Mouse (Mus musculus) MEL (cell line): Measurements from ENCODE around the gene Xrcc6. TPM values are rescaled to one million over a fixed set of nuclear protein-coding genes. Genes with fewer than 3 reads are reported as not detected.

Source experiments
- DNase-seq: peaks from one replicate; pipeline ENCODE4 v3.0.0; 2011; ENCODE audit warnings: low read depth, low spot score
- H3K27ac ChIP-seq: 2 replicates; pipeline ENCODE4 v1.5.1; 2012; ENCODE audit warnings: low read depth, mild to moderate bottlenecking, control low read depth, low read length, moderate library complexity; ENCODE audit not compliant: control insufficient read depth
- H3K27me3 ChIP-seq, 2 experiments: fragments of 150-350 bp in 1 of 2; sonication (generic) in 1 of 2; 2 replicates each; pipeline ENCODE4 v1.6.1; 2012; ENCODE audit warnings: low read length in 2 of 2, mild to moderate bottlenecking in 2 of 2, improper control_type of control experiment in 1 of 2, moderate library complexity in 1 of 2; ENCODE audit not compliant: insufficient read depth in 2 of 2, control insufficient read depth in 1 of 2
- H3K36me3 ChIP-seq, 2 experiments: 2 replicates each; pipeline ENCODE4 v1.6.1; 2012 to 2014; ENCODE audit warnings: low read length in 2 of 2, improper control_type of control experiment in 1 of 2, inconsistent platforms in 1 of 2, mild to moderate bottlenecking in 1 of 2; ENCODE audit not compliant: insufficient read depth in 2 of 2, control insufficient read depth in 1 of 2
- H3K4me1 ChIP-seq, 2 experiments: fragments of 150-350 bp in 1 of 2; sonication (generic) in 1 of 2; 2 replicates each; pipeline ENCODE4 v1.6.1; 2012; ENCODE audit warnings: low read length in 2 of 2, improper control_type of control experiment in 1 of 2, mild to moderate bottlenecking in 1 of 2; ENCODE audit not compliant: insufficient read depth in 2 of 2, control insufficient read depth in 1 of 2
- H3K4me3 ChIP-seq, 2 experiments: fragments of 150-350 bp in 1 of 2; sonication (generic) in 1 of 2; 2 replicates each; pipeline ENCODE4 v1.5.1; 2012; ENCODE audit warnings: low read depth in 2 of 2, low read length in 2 of 2, mild to moderate bottlenecking in 2 of 2, moderate library complexity in 2 of 2, control low read depth in 1 of 2, improper control_type of control experiment in 1 of 2; ENCODE audit not compliant: control insufficient read depth in 1 of 2, insufficient read depth in 1 of 2
- H3K79me2 ChIP-seq: 2 replicates; pipeline ENCODE4 v1.6.1; 2012; ENCODE audit warnings: mild to moderate bottlenecking, low read length, moderate library complexity; ENCODE audit not compliant: control insufficient read depth, poor library complexity, insufficient read depth
- H3K9ac ChIP-seq: 2 replicates; pipeline ENCODE4 v1.6.1; 2012; ENCODE audit warnings: low read depth, mild to moderate bottlenecking, control low read depth, low read length, moderate library complexity; ENCODE audit not compliant: control insufficient read depth, poor library complexity, severe bottlenecking
- H3K9me3 ChIP-seq: fragments of 150-350 bp; sonication (generic); replicated peaks from 2 replicates; pipeline ENCODE4 v1.6.1; 2012; ENCODE audit warnings: mild to moderate bottlenecking, low read length, improper control_type of control experiment, moderate library complexity; ENCODE audit not compliant: insufficient read depth
- BHLHE40 ChIP-seq: IDR thresholded peaks from 2 replicates; pipeline ENCODE4 v1.6.1; 2012; ENCODE audit warnings: low read depth, mild to moderate bottlenecking, inconsistent platforms, low read length, improper control_type of control experiment, borderline replicate concordance
- CHD1 ChIP-seq: IDR thresholded peaks from 2 replicates; pipeline ENCODE4 v1.6.1; 2012; ENCODE audit warnings: low read depth, mild to moderate bottlenecking, inconsistent platforms, low read length, improper control_type of control experiment
- CTCF ChIP-seq, 3 experiments: IDR thresholded peaks in 2 of 3; conservative IDR thresholded peaks in 1 of 3; 2 replicates each; pipeline ENCODE4 v1.5.1; 2011 to 2012; ENCODE audit warnings: low read length in 3 of 3, low read depth in 2 of 3, mild to moderate bottlenecking in 2 of 3, improper control_type of control experiment in 1 of 3, inconsistent platforms in 1 of 3, mixed read lengths in 1 of 3, moderate library complexity in 1 of 3; ENCODE audit not compliant: control insufficient read depth in 1 of 3, insufficient read depth in 1 of 3, poor library complexity in 1 of 3, severe bottlenecking in 1 of 3
- GATA1 ChIP-seq: IDR thresholded peaks from 2 replicates; pipeline ENCODE4 v1.6.1; 2011; ENCODE audit warnings: low read depth, low read length, improper control_type of control experiment
- HCFC1 ChIP-seq: IDR thresholded peaks from 2 replicates; pipeline ENCODE4 v1.6.1; 2012; ENCODE audit warnings: low read depth, mild to moderate bottlenecking, inconsistent platforms, low read length, improper control_type of control experiment, moderate library complexity
- JUND ChIP-seq: IDR thresholded peaks from 2 replicates; pipeline ENCODE4 v1.6.1; 2011; ENCODE audit warnings: low read depth, mild to moderate bottlenecking, improper control_type of control experiment, low read length
- KAT2A ChIP-seq: conservative IDR thresholded peaks from 2 replicates; pipeline ENCODE4 v1.6.1; 2012; ENCODE audit warnings: low read depth, low read length, improper control_type of control experiment, inconsistent platforms
- MAX ChIP-seq: IDR thresholded peaks from 2 replicates; pipeline ENCODE4 v1.6.1; 2011; ENCODE audit warnings: low read length, improper control_type of control experiment
- MEF2A ChIP-seq: IDR thresholded peaks from 2 replicates; pipeline ENCODE4 v1.6.1; 2014; ENCODE audit warnings: low read depth, mild to moderate bottlenecking, inconsistent platforms, low read length, improper control_type of control experiment; ENCODE audit not compliant: poor library complexity, insufficient replicate concordance, severe bottlenecking; ENCODE audit errors: extremely low read depth
- MXI1 ChIP-seq: IDR thresholded peaks from 2 replicates; pipeline ENCODE4 v1.6.1; 2011; ENCODE audit warnings: mild to moderate bottlenecking, low read depth, low read length, improper control_type of control experiment
- MYC ChIP-seq: IDR thresholded peaks from 2 replicates; pipeline ENCODE4 v1.6.1; 2011; ENCODE audit warnings: low read depth, mild to moderate bottlenecking, low read length, improper control_type of control experiment, moderate library complexity
- NRF1 ChIP-seq: IDR thresholded peaks from 2 replicates; pipeline ENCODE4 v1.6.1; 2014; ENCODE audit warnings: low read depth, mild to moderate bottlenecking, inconsistent platforms, low read length, improper control_type of control experiment, moderate library complexity; ENCODE audit not compliant: poor library complexity, insufficient read depth, severe bottlenecking
- POLR2A ChIP-seq, 2 experiments: IDR thresholded peaks; 2 replicates each; pipeline ENCODE4 v1.6.1; 2011 to 2012; ENCODE audit warnings: low read length in 2 of 2, mild to moderate bottlenecking in 2 of 2, control low read depth in 1 of 2, improper control_type of control experiment in 1 of 2, low read depth in 1 of 2, moderate library complexity in 1 of 2; ENCODE audit not compliant: control insufficient read depth in 1 of 2, insufficient read depth in 1 of 2, poor library complexity in 1 of 2
- RAD21 ChIP-seq: IDR thresholded peaks from 2 replicates; pipeline ENCODE4 v1.6.1; 2011; ENCODE audit warnings: mild to moderate bottlenecking, low read depth, low read length, improper control_type of control experiment
- RCOR1 ChIP-seq: IDR thresholded peaks from 2 replicates; pipeline ENCODE4 v1.6.1; 2012; ENCODE audit warnings: low read depth, mild to moderate bottlenecking, inconsistent platforms, low read length, improper control_type of control experiment
- SIN3A ChIP-seq: IDR thresholded peaks from 2 replicates; pipeline ENCODE4 v1.6.1; 2012; ENCODE audit warnings: low read length, improper control_type of control experiment, inconsistent platforms
- SMC3 ChIP-seq: IDR thresholded peaks from 2 replicates; pipeline ENCODE4 v1.6.1; 2011; ENCODE audit warnings: low read depth, low read length, improper control_type of control experiment
- TAL1 ChIP-seq: IDR thresholded peaks from 2 replicates; pipeline ENCODE4 v1.6.1; 2012; ENCODE audit warnings: mild to moderate bottlenecking, inconsistent platforms, low read length, moderate library complexity, mixed read lengths
- TBP ChIP-seq: IDR thresholded peaks from 2 replicates; pipeline ENCODE4 v1.8.0; 2011; ENCODE audit warnings: low read depth, low read length, improper control_type of control experiment
- TCF12 ChIP-seq: IDR thresholded peaks from 2 replicates; pipeline ENCODE4 v1.6.1; 2014; ENCODE audit warnings: low read depth, mild to moderate bottlenecking, inconsistent platforms, low read length, improper control_type of control experiment, moderate library complexity
- UBTF ChIP-seq: IDR thresholded peaks from 2 replicates; pipeline ENCODE4 v1.6.1; 2012; ENCODE audit warnings: low read depth, mild to moderate bottlenecking, inconsistent platforms, low read length, improper control_type of control experiment, moderate library complexity, borderline replicate concordance; ENCODE audit not compliant: insufficient read depth
- USF1 ChIP-seq: IDR thresholded peaks from 2 replicates; pipeline ENCODE4 v1.6.1; 2014; ENCODE audit warnings: low read depth, mild to moderate bottlenecking, inconsistent platforms, low read length, improper control_type of control experiment, moderate library complexity
- ZC3H11A ChIP-seq: IDR thresholded peaks from 2 replicates; pipeline ENCODE4 v1.6.1; 2012; ENCODE audit warnings: low read depth, mild to moderate bottlenecking, inconsistent platforms, low read length, improper control_type of control experiment
- ZKSCAN1 ChIP-seq: IDR thresholded peaks from 2 replicates; pipeline ENCODE4 v1.6.1; 2012; ENCODE audit warnings: low read depth, mild to moderate bottlenecking, inconsistent platforms, low read length, improper control_type of control experiment, moderate library complexity
- ZNF384 ChIP-seq: IDR thresholded peaks from 2 replicates; pipeline ENCODE4 v1.6.1; 2012; ENCODE audit warnings: low read depth, mild to moderate bottlenecking, inconsistent platforms, low read length, improper control_type of control experiment
- polyA plus RNA-seq, 2 experiments: library from polyadenylated mRNA; stranded (reverse) in 1 of 2; unstranded in 1 of 2; fragments of >175 nt in 1 of 2; fragments of >200 nt in 1 of 2; gene quantifications; 2 replicates each; pipeline versions ENCODE4 v1.2.1 to v1.2.4; 2012; ENCODE audit warnings: low replicate concordance in 2 of 2, low read depth in 1 of 2; ENCODE audit not compliant: insufficient read length in 2 of 2, insufficient read depth in 1 of 2, missing spikeins in 1 of 2
- total RNA-seq: library from RNA; depleted of rRNA; stranded (reverse); fragments of 300-350 nt; gene quantifications from 2 replicates; pipeline ENCODE4 v1.2.3, GENCODE M21; 2012

Gene Xrcc6
- total and polyA plus RNA-seq, 3 experiments: 108 TPM; not detected in 1

DNA sequence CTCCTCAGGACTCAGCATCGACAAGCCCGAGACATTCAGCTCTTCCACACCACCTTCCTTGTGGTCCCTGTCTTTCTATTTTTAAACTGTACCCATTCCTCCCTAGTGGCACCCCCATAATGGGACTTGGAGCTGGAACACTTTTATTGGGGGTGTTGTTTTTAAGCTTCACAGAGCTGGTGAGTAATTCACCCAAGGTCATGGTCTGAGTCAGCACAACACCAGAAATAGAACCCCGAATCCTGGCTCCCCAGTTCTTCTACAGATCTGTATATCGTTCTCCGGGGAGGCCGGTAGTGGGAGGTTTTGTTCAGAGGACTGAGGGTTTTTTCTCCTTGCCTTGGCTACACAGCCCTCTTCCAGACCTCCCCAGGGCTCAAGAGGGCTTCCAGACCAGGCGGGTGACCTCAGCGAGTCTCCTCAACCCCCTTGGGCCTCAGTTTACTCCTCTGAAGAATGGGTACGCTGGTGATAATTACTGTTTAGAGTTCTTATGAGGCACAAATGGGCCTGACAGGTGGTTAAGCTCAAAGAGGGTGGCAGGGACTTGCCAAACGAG, 48.4 kb upstream of the Xrcc6 start:
- Histone ChIP-seq H3K4me1 (peaks cover 0 to 3% of the 10 kb centered on the region in 2 experiments; a peak in 1 of 4 replicates), H3K36me3 (no peaks in the 10 kb centered on the region), H3K9ac (no peak overlapping the region), H3K27me3 (no peaks in the 10 kb centered on the region), H3K79me2 (no peaks in the 10 kb centered on the region), H3K27ac (no peak overlapping the region), H3K9me3 (no peaks in the 10 kb centered on the region), H3K4me3 (no peak overlapping the region)
- TF ChIP-seq KAT2A: no peak
- TF ChIP-seq ZKSCAN1: no peak
- TF ChIP-seq SIN3A: no peak
- TF ChIP-seq CTCF (IDR thresholded peaks at IDR 0.05 in 2 of 3, conservative IDR thresholded peaks at IDR 0.05 in 1 of 3; ENCODE audit: control insufficient read depth in 1 of 3, insufficient read depth in 1 of 3, low read depth in 2 of 3, low read length in 3 of 3, poor library complexity in 1 of 3, severe bottlenecking in 1 of 3): no peak
- no peak for TF ChIP-seq MYC
- no peak for TF ChIP-seq TBP
- no peak for TF ChIP-seq MAX
- no peak for TF ChIP-seq NRF1
- no peak for TF ChIP-seq RCOR1
- TF ChIP-seq TCF12: no peak
- no peak for TF ChIP-seq CHD1
- no peak for TF ChIP-seq MXI1
- DNase-seq: no peak

DNA sequence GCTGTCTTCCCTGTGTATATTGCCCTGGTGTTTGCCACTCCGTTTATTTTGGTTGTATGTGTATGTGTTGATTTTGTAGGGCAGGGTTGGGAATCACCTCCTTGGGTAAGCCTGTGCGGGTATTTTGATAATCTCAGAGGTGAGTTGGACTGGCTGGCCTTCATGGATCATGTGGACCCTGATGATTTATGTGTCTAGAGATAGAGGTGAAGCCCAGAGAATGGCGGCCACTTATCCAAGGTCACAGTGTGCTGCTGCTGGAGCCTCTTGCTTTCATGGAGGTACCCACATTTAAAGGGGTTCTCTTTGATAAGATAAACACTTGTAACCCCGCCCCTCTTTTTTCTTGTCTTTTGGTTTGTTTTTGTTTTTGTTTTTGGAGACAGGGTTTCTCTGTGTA, 47.9 kb upstream of the Xrcc6 start:
- Histone ChIP-seq H3K4me3 (no peak overlapping the region), H3K4me1 (peaks cover 0 to 3% of the 10 kb centered on the region in 2 experiments; a peak in 1 of 4 replicates), H3K79me2 (no peaks in the 10 kb centered on the region), H3K27ac (no peak overlapping the region), H3K36me3 (no peaks in the 10 kb centered on the region), H3K9ac (no peak overlapping the region), H3K27me3 (no peaks in the 10 kb centered on the region), H3K9me3 (no peaks in the 10 kb centered on the region)
- no peak for DNase-seq
- TF ChIP-seq NRF1 (no peak), RAD21 (no peak), RCOR1 (no peak)

DNA sequence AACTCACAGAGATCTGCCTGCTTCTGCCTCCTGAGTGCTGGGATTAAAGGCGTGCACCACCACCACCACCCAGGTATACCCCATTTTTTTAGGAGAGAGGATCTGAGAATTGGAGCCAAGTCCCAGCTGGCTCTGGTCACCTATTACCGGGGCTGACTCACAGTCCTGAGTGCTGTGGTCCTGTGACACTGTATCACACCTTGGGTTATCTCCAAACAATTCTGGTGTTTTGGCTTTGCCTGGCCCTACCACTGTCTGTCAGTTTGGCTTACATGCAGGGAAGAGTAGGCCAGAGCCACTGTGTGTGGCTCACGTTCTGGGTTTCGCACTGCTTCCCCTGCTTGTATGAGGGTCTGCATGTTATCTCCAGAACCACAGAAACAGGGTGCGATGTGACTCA, 47.4 kb upstream of the Xrcc6 start:
- Histone ChIP-seq H3K79me2 (no peaks in the 10 kb centered on the region), H3K27me3 (no peaks in the 10 kb centered on the region), H3K4me3 (no peak overlapping the region), H3K27ac (no peak overlapping the region), H3K36me3 (no peaks in the 10 kb centered on the region), H3K4me1 (peaks cover 0 to 3% of the 10 kb centered on the region in 2 experiments; a peak in 1 of 4 replicates), H3K9me3 (no peaks in the 10 kb centered on the region), H3K9ac (no peak overlapping the region)
- no peak for DNase-seq
- no peak for TF ChIP-seq CTCF (IDR thresholded peaks at IDR 0.05 in 2 of 3, conservative IDR thresholded peaks at IDR 0.05 in 1 of 3; ENCODE audit: control insufficient read depth in 1 of 3, insufficient read depth in 1 of 3, low read depth in 2 of 3, low read length in 3 of 3, poor library complexity in 1 of 3, severe bottlenecking in 1 of 3)
- TF ChIP-seq SMC3: no peak
- no peak for TF ChIP-seq NRF1
- TF ChIP-seq ZC3H11A: no peak
- TF ChIP-seq ZNF384: no peak
- no peak for TF ChIP-seq BHLHE40
- no peak for TF ChIP-seq TAL1
- TF ChIP-seq CHD1: no peak
- TF ChIP-seq HCFC1: no peak
- TF ChIP-seq UBTF: no peak
- no peak for TF ChIP-seq JUND
- TF ChIP-seq MYC: no peak
- TF ChIP-seq GATA1: no peak
- TF ChIP-seq POLR2A (IDR thresholded peaks at IDR 0.05; ENCODE audit: control insufficient read depth in 1 of 2, insufficient read depth in 1 of 2, low read depth in 1 of 2, low read length in 2 of 2, poor library complexity in 1 of 2): no peak
- TF ChIP-seq USF1: no peak
- no peak for TF ChIP-seq TBP
- TF ChIP-seq MEF2A: no peak
